Mouse (Mus musculus): ENCODE measurements around the gene Arfgap2. TPM values are rescaled to one million over a fixed set of nuclear protein-coding genes. Genes with fewer than 3 reads are reported as not detected.

The Arfgap2 gene
- polyA plus RNA-seq, 1 experiment from 2014 or later, result 86.6 TPM

GRCm38 (mm10) chr2:91257126-91257980, 7.4 kb upstream of the Arfgap2 start:
- Histone ChIP-seq H3K9ac (ENCODE audit: low read length) (peak overlapping the region; percentile 74), H3K4me1 (ENCODE audit: control insufficient read depth, insufficient read depth, low read length) (peaks cover 26% of the 10 kb centered on the region), H3K27me3 (ENCODE audit: control insufficient read depth, insufficient read depth, low read length) (peaks cover 6% of the 10 kb centered on the region; the same call in 1 of the 2 replicates), H3K4me2 (peak overlapping the region; percentile 91), H3K36me3 (ENCODE audit: control insufficient read depth, insufficient read depth, low read length) (no peaks in the 10 kb centered on the region), H3K27ac (ENCODE audit: low read depth, low read length) (no peak overlapping the region; the same call in 1 of the 2 replicates), H3K9me3 (ENCODE audit: control insufficient read depth, low read length) (no peaks in the 10 kb centered on the region), H3K4me3 (ENCODE audit: low read depth, low read length) (peak overlapping the region; percentile 62)
- ATAC-seq (ENCODE audit: low FRiP score) (peak; percentile 80), DNase-seq (ENCODE audit: low spot score, missing footprints) (peak; percentile 95)
- WGBS, result under 1% methylated on average over 22 of the region's 22 CpGs

- H3K36me3 ChIP-seq (ENCODE audit: control insufficient read depth, insufficient read depth, low read length), result no peaks in the 10 kb centered on the region
- ATAC-seq (ENCODE audit: low FRiP score) (no peak), DNase-seq (ENCODE audit: low spot score, missing footprints) (no peak)
- 88% methylated on average over 5 of the region's 5 CpGs for WGBS
- H3K27ac ChIP-seq (ENCODE audit: low read depth, low read length), result no peak overlapping the region
- H3K9me3 ChIP-seq (ENCODE audit: control insufficient read depth, low read length), result no peaks in the 10 kb centered on the region
- peak overlapping the region; percentile 62 for H3K4me3 ChIP-seq (ENCODE audit: low read depth, low read length)
- H3K27me3 ChIP-seq (ENCODE audit: control insufficient read depth, insufficient read depth, low read length), result peaks cover 6% of the 10 kb centered on the region; the same call in 1 of the 2 replicates
- H3K4me1 ChIP-seq (ENCODE audit: control insufficient read depth, insufficient read depth, low read length), result peaks cover 26% of the 10 kb centered on the region
- H3K9ac ChIP-seq (ENCODE audit: low read length), result peak overlapping the region; percentile 74
- H3K4me2 ChIP-seq, result peak overlapping the region; percentile 91
Observed at GRCm38 (mm10) chr2:91258054-91258453, 6.7 kb upstream of the Arfgap2 start.

- H3K4me2 ChIP-seq, result no peak overlapping the region
- H3K27me3 ChIP-seq (ENCODE audit: control insufficient read depth, insufficient read depth, low read length), result peaks cover 6% of the 10 kb centered on the region; the same call in 1 of the 2 replicates
- WGBS, result 50% methylated on average over 1 of the region's 1 CpGs
- no peaks in the 10 kb centered on the region for H3K36me3 ChIP-seq (ENCODE audit: control insufficient read depth, insufficient read depth, low read length)
- ATAC-seq (ENCODE audit: low FRiP score), result no peak
- no peak overlapping the region for H3K27ac ChIP-seq (ENCODE audit: low read depth, low read length)
- H3K9me3 ChIP-seq (ENCODE audit: control insufficient read depth, low read length), result no peaks in the 10 kb centered on the region
- H3K4me1 ChIP-seq (ENCODE audit: control insufficient read depth, insufficient read depth, low read length), result peaks cover 26% of the 10 kb centered on the region
- H3K9ac ChIP-seq (ENCODE audit: low read length), result no peak overlapping the region
- no peak for DNase-seq (ENCODE audit: low spot score, missing footprints)
- H3K4me3 ChIP-seq (ENCODE audit: low read depth, low read length), result no peak overlapping the region
Observed at GRCm38 (mm10) chr2:91258830-91259229, 5.9 kb upstream of the Arfgap2 start.

GRCm38 (mm10) chr2:91259493-91259892, 5.3 kb upstream of the Arfgap2 start:
- Histone ChIP-seq H3K4me2 (no peak overlapping the region), H3K9me3 (ENCODE audit: control insufficient read depth, low read length) (no peaks in the 10 kb centered on the region), H3K36me3 (ENCODE audit: control insufficient read depth, insufficient read depth, low read length) (no peaks in the 10 kb centered on the region), H3K4me1 (ENCODE audit: control insufficient read depth, insufficient read depth, low read length) (peaks cover 27% of the 10 kb centered on the region), H3K4me3 (ENCODE audit: low read depth, low read length) (no peak overlapping the region), H3K27ac (ENCODE audit: low read depth, low read length) (no peak overlapping the region), H3K9ac (ENCODE audit: low read length) (no peak overlapping the region), H3K27me3 (ENCODE audit: control insufficient read depth, insufficient read depth, low read length) (peaks cover 6% of the 10 kb centered on the region; the same call in 1 of the 2 replicates)
- ATAC-seq (ENCODE audit: low FRiP score), result no peak
- DNase-seq (ENCODE audit: low spot score, missing footprints), result no peak
- 92% methylated on average over 1 of the region's 1 CpGs for WGBS

- peak overlapping the region; percentile 67; the same call in 1 of the 2 replicates for H3K27ac ChIP-seq (ENCODE audit: low read depth, low read length)
- H3K9me3 ChIP-seq (ENCODE audit: control insufficient read depth, low read length), result no peaks in the 10 kb centered on the region
- DNase-seq (ENCODE audit: low spot score, missing footprints) (peak; percentile 78), ATAC-seq (ENCODE audit: low FRiP score) (peak; percentile 1; the same call in 1 of the 2 replicates)
- peaks cover 8% of the 10 kb centered on the region for H3K4me1 ChIP-seq (ENCODE audit: control insufficient read depth, insufficient read depth, low read length)
- peak overlapping the region; percentile 63 for H3K4me2 ChIP-seq
- H3K9ac ChIP-seq (ENCODE audit: low read length), result peak overlapping the region; percentile 63
- no peaks in the 10 kb centered on the region for H3K27me3 ChIP-seq (ENCODE audit: control insufficient read depth, insufficient read depth, low read length)
- 90% methylated on average over 17 of the region's 17 CpGs for WGBS
- H3K36me3 ChIP-seq (ENCODE audit: control insufficient read depth, insufficient read depth, low read length), result peaks cover 11% of the 10 kb centered on the region
- peak overlapping the region; percentile 87 for H3K4me3 ChIP-seq (ENCODE audit: low read depth, low read length)
Observed at GRCm38 (mm10) chr2:91263692-91264660, 798 bp upstream of the Arfgap2 start.

- ATAC-seq (ENCODE audit: low FRiP score) (no peak), DNase-seq (ENCODE audit: low spot score, missing footprints) (no peak)
- H3K4me1 ChIP-seq (ENCODE audit: control insufficient read depth, insufficient read depth, low read length), result peaks cover 8% of the 10 kb centered on the region
- H3K36me3 ChIP-seq (ENCODE audit: control insufficient read depth, insufficient read depth, low read length), result peaks cover 21% of the 10 kb centered on the region
- H3K4me2 ChIP-seq, result no peak overlapping the region
- no peak overlapping the region for H3K27ac ChIP-seq (ENCODE audit: low read depth, low read length)
- H3K4me3 ChIP-seq (ENCODE audit: low read depth, low read length), result no peak overlapping the region
- H3K27me3 ChIP-seq (ENCODE audit: control insufficient read depth, insufficient read depth, low read length), result no peaks in the 10 kb centered on the region
- 97% methylated on average over 3 of the region's 3 CpGs for WGBS
- H3K9ac ChIP-seq (ENCODE audit: low read length), result no peak overlapping the region
- H3K9me3 ChIP-seq (ENCODE audit: control insufficient read depth, low read length), result no peaks in the 10 kb centered on the region
Observed at GRCm38 (mm10) chr2:91268042-91268441, 3.3 kb downstream of the Arfgap2 start.

GRCm38 (mm10) chr2:91268706-91269105, 3.9 kb downstream of the Arfgap2 start:
- Histone ChIP-seq H3K36me3 (ENCODE audit: control insufficient read depth, insufficient read depth, low read length) (peaks cover 24% of the 10 kb centered on the region), H3K9ac (ENCODE audit: low read length) (no peak overlapping the region), H3K4me3 (ENCODE audit: low read depth, low read length) (no peak overlapping the region), H3K9me3 (ENCODE audit: control insufficient read depth, low read length) (no peaks in the 10 kb centered on the region), H3K27me3 (ENCODE audit: control insufficient read depth, insufficient read depth, low read length) (no peaks in the 10 kb centered on the region), H3K4me1 (ENCODE audit: control insufficient read depth, insufficient read depth, low read length) (peaks cover 8% of the 10 kb centered on the region), H3K27ac (ENCODE audit: low read depth, low read length) (no peak overlapping the region), H3K4me2 (no peak overlapping the region)
- ATAC-seq (ENCODE audit: low FRiP score) (no peak), DNase-seq (ENCODE audit: low spot score, missing footprints) (no peak)
- WGBS, result 79% methylated on average over 2 of the region's 2 CpGs

- Histone ChIP-seq H3K4me1 (ENCODE audit: control insufficient read depth, insufficient read depth, low read length) (peaks cover 6% of the 10 kb centered on the region), H3K27me3 (ENCODE audit: control insufficient read depth, insufficient read depth, low read length) (no peaks in the 10 kb centered on the region), H3K27ac (ENCODE audit: low read depth, low read length) (no peak overlapping the region), H3K36me3 (ENCODE audit: control insufficient read depth, insufficient read depth, low read length) (peaks cover 31% of the 10 kb centered on the region), H3K4me2 (no peak overlapping the region), H3K9me3 (ENCODE audit: control insufficient read depth, low read length) (no peaks in the 10 kb centered on the region), H3K4me3 (ENCODE audit: low read depth, low read length) (no peak overlapping the region), H3K9ac (ENCODE audit: low read length) (no peak overlapping the region)
- WGBS, result 95% methylated on average over 8 of the region's 8 CpGs
- no peak for DNase-seq (ENCODE audit: low spot score, missing footprints)
- ATAC-seq (ENCODE audit: low FRiP score), result no peak
Observed at GRCm38 (mm10) chr2:91269687-91270133, 4.9 kb downstream of the Arfgap2 start.
